Mouse (Mus musculus): ENCODE results near the gene Kremen1.

Gene Kremen1

DNA sequence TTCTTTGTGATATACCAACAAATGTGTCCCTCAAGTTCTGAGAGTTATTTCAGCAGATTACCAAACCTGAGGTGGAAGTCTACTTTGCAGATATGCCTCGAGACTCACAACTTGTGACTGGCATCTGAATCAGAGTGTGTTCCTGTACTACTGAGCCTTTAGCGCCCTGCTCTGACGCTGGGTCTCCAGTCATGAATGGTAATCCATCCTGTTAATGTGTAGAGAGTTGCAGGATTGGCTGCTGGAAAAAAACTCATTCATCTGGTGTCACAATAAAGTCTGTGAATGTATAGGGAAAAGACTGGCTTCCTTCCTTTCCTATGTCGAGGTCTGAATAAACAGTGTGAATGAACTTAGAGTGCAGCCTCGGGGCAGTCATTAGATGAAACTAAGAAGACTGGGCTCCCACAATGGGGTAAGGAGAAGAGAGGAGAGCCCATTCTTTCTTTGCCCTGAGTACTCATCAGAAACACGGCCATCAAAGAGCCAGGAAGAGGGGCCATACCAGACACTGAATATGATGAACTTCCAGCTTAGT is 41.4 kb downstream of the Kremen1 start:
- no peak for DNase-seq (ENCODE audit: extremely low read depth, insufficient read length, low spot score)

DNA sequence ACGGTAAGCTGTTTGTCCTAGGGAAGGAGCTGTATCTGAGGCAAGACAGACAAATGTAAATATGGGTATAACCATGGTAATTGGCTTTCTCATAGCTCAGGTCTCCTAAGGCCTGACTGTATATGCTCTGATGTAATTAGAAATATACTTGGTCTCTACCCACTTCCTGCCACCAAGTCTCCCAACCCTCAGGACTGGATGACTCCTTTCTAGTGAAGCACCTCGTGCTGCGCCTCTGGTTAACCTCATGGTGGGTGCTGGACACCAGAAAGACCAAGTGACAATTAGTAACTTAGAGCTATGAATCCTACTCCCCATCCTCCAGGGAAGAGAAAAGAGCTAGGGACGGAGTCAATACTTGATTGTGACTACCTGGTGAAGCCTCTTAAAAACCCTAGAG is 42.0 kb downstream of the Kremen1 start:
- no peak for DNase-seq (ENCODE audit: extremely low read depth, insufficient read length, low spot score)

DNA sequence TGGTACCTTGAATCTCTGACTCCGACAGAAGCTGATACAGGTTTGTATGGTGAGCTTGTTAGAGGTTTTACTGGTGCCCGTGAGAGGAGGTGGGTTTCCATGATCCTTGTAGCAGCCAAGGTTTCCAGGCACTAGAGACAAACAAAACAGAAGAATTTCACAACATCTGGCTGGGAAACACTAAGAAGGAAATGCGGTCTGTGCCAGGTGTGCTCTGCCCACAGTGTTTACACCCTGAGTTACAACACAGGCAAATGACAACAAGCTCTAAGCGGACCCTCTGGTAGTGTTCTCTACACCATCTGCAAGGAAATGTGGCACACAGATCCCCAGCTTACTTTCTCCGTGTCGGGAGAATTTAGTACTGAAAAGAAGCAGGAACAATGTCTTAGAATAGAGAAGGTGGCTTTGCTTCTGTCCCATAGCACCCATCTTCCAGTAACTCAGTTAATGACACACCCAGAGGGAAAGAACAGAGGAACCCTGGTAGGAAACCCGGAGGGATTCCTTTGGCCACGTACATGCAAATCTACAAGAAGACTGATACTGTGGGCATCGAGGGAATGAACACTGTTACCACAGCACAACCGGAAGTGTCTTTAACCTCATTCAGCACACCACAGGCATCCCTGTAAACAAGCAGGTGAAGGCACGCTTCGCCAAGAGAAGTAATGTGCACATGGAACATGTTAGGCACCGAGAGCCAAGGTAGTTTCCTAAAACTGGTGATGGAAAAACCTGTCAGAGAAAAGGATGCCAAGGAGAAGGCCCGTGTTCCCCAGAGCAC is 45.8 kb downstream of the Kremen1 start:
- no peak for DNase-seq (ENCODE audit: extremely low read depth, insufficient read length, low spot score)

DNA sequence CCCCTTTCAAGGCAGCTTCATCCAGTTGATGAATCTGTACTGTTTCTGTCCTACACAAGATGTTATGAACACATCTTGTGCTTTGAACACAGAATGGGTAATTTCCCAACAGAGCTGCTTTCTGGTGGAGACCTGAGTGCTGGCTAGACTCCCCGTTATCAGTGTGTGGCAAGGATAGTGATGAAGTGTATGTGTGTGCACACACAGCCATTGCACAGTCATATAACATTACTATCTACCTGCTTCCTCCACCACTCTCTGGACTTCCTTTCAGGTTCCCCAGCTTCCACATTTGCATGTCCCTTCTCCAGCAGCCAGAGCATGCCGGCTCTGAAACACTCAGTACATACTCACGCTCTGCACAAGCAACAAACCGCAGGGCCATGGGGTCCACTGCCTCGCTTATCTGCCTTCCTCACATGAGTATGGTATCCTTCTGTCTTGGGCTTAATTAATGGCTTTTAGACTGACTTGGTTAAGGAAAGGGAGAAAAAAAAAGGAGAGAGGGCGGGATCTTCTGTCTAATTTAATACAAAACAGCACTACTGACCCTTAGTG is 46.8 kb downstream of the Kremen1 start:
- DNase-seq (ENCODE audit: extremely low read depth, insufficient read length, low spot score), result no peak

DNA sequence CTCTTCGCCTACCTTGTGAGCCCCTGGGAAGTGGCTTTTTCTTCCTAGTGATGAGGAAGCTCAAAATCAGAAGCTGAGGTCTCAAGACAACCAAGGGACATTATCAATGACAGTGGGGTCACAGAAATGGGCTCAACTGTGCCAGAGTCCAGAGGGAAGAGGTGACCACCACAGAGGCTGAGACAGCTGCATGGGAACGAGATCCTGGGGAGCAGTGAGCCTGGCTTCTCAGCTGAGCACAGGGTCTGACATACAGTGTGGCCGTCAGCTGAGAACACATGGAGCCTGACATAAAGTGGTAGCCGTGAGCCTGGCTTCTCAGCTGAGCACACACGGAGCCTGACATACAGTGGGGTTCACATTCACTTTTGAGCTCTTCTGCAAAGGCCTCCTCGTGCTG is 58.3 kb downstream of the Kremen1 start:
- DNase-seq (ENCODE audit: extremely low read depth, insufficient read length, low spot score), result no peak

DNA sequence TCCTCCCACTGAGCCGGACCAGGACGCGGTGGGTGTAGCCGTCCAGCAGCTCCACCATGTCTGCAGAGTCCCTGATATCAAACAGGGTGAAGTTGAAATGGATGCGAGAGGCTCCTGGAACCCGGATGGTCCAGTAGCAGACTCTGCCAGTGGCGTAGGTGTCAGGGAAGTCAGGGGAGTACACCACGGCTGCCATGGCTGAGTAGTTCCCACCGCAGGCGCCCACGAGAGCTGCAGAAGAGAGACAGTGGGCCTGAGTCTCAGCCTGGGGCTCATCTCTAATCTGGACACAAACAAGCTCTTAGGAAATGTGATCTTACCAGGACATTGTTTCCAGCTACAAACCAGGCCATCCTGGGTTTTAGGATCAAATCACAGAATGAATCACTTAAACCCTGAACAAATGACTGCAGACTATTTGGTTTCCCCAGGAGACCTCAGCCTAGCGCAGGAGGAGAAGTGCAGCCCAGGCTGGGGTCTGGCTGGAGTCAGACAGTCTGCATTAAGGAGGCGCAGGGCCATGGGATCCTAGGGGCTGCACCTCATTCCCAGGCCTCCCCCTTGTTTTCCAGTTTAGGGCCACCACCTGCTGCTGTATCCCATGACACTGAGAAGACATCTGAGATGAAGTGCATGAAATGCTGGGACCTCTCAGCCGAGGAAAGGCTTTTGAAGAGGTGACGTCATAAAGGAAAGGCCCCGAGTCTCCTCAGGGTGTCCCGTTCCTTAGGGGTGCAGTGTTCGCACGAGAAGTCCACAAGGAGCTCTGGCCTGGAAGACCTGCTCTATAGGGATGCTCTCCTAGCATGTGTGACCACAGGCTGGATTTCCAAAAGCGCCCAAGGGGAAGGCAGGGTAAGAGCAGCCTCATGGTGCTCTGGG is 59.3 kb downstream of the Kremen1 start:
- DNase-seq (ENCODE audit: extremely low read depth, insufficient read length, low spot score), result no peak

DNA sequence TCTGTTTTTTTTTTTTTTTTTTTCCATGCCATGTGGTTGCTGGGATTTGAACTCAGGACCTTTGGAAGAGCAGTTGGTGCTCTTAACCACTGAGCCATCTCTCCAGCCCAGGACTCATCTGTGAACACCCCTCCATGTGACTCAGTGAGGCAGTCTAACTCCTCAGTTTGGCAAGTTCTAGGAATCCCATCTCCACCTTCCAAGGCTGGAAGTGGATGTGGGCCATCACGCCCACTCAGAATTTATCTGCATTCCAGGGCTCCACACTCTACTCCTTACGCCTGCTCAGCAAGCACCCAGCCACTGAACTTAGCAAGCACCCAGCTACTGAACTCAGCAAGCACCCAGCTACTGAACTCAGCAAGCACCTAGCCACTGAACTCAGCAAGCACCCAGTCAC is 61.5 kb downstream of the Kremen1 start:
- DNase-seq (ENCODE audit: extremely low read depth, insufficient read length, low spot score), result no peak

DNA sequence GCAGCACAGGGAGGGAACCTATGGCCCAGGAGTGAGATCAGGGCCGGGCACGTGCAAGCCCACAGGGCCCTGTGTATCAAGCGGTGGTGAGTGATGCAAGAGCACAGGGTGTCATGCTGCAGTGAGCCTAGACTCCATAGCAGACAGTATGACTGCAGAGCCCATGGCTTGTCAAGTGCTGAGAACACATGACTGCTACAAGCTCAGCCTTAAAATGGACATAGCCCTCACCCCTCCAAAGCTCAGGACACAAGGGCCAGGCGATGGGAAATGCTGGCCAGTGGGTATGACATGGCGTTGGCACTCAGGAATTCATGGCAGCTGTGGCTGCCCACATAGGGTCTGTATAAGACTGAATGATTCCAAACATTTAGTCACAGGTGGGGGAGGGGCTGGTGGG is 64.3 kb downstream of the Kremen1 start:
- DNase-seq (ENCODE audit: extremely low read depth, insufficient read length, low spot score), result no peak

DNA sequence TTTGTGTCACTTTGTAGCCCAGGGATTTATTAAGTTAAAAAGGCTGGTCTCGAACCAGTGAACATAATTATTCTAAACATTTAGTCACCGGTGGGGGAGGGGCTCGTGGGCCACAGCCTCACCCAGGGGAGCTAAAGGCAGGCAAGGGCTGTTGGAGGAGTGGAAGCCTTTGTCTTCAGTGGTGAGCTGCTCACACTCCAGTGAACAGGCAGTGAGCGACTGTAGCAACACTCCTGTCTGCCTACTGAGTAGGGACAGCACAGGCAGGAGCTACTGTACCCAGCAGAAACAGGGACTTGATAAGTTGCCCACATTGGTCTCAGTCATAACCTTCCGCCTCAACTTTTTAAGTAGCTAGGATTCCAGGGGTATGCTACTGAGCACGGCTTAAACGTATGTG is 64.8 kb downstream of the Kremen1 start:
- DNase-seq (ENCODE audit: extremely low read depth, insufficient read length, low spot score), result no peak

DNA sequence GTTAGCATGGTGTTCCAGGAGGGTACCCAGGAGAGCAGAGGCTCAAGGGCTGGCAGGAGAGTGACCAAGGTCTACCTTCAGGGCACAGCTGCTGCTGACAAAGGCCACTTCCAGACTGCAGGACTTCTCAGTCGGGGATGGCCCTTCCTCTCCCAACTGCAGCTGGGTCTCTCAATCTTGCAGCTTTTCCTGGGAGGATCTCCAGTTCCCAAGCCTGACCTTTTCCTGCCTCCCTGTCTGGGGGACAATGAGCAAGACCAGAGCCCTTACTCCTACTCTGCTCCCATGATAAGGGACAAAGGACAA is 67.8 kb downstream of the Kremen1 start:
- DNase-seq (ENCODE audit: extremely low read depth, insufficient read length, low spot score), result no peak

DNA sequence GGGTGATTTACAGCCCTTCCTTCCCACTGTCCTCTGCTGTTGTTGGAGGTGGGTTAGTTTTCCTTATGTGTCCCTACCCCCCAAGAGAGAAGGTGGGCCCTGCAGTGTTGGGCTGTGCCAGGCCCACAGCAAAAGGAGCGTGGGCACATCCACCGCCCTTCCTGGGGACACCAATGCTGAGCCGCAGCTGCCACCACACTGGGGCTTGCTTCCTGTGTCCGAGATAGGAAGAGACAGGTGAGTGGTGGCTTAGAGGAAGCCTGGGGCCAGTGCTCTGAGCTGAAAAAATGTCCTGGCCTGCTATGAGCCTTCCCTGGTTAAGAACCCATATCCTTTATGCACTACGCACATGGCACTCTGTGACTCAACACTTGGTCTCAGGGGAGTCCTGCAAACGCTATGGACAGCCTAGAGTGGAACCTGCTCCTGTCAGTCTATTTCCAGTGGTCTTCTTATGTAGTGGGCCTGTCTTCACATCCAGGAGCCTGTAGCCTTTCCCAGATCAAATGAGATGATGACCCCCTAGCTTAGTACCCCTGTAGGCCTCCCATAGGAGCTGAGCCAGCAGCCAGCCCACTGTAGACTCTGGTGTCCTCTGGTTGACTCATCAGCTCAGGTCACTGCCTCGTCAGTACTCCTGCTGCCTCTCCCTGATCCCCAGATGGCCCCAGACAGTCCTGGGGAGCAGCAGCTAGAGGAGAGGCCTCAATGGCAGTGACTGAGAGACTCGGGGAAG is 68.3 kb downstream of the Kremen1 start:
- DNase-seq (ENCODE audit: extremely low read depth, insufficient read length, low spot score), result peak; percentile 37

DNA sequence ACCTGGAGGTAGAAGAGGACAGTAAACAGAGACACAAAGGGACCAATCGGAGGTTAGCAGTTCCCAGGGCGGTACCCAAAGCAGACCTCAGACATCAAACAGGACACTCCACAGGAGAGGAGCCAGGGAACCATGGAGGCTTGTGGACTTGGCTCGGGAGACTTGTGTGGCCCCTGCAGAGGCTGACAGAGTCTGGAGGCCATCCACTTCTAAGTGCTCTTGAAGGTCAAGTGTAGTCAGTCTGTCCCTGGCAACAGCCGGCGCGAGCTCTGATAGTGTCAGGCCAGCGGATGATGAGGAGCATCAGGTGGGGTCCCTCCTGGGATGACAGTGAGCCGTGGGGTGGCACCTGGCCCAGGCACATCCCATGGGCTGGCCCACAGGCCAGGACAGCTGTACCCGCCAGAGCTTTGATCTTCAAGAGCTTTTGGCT is 69.3 kb downstream of the Kremen1 start:
- no peak for DNase-seq (ENCODE audit: extremely low read depth, insufficient read length, low spot score)

DNA sequence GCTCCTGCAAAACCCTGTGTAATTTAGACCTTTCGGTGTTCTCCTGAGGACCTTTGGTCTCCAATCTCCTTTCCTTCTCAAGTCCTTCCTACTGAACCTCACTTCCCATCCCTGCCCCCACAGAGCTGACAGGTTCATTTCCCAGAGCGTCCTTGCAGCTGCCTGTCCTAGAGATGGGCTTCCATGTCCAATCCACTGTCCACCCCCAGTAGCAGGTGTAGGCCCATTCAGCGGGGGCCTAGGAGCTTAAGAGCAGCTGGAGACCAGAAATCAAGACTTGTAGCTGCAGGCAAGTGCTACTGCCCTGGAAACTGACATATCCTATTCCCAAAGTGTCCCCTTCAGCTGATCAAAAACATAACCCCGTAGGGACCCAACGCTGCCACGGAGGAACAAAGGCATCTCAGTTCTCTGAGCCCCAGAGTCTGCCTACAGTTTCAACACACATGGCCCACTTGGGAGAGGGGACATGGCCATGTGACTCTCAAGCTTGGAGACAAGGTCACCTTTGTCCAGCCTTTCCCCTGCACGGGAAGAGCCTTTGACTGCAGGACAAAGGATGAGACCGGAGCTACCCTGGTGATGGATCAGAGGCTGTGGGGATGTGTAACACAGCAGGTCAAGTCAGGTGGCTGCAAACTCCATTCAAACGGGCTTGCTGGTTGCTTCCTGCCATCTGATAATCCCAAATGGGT is 72.0 kb downstream of the Kremen1 start:
- no peak for DNase-seq (ENCODE audit: extremely low read depth, insufficient read length, low spot score)

DNA sequence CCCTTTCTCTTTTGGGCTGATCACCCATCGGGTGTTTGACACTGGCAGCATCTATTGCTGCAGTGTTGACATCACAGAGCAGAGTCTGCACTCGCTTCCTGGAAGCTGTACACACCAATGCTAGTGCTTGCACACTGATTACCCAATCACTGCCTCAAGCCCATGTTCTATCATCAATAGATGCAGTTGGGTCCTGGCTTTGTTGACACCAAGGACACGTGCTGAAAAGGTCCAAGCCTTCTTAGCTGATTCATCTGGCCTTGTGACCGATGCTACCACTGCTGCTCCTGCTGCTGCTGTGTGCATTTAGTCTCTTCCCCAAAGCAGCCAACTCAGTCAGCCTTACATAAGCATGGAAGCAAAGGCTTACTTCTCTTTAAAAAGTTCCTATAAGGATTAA is 73.2 kb downstream of the Kremen1 start:
- no peak for DNase-seq (ENCODE audit: extremely low read depth, insufficient read length, low spot score)

DNA sequence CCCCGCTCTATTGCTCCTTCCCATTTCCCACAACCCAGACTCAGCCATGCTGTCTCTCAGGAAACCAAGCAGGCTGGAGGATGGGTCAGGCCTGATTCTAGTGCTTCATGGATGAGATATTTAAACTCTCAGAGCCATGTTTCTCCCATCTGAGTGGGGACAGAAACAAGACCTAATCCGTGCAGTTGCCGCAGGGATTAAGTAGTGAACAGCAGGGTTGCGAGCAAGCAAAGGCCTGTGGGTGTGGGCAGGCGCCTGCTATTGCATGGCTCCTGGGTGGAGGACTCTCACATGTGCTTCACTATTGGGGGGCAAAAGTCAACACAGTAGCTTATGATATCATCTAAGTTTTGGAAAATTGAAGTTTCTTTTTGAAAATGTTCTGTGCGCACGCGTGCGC is 76.5 kb downstream of the Kremen1 start:
- DNase-seq (ENCODE audit: extremely low read depth, insufficient read length, low spot score), result no peak

DNA sequence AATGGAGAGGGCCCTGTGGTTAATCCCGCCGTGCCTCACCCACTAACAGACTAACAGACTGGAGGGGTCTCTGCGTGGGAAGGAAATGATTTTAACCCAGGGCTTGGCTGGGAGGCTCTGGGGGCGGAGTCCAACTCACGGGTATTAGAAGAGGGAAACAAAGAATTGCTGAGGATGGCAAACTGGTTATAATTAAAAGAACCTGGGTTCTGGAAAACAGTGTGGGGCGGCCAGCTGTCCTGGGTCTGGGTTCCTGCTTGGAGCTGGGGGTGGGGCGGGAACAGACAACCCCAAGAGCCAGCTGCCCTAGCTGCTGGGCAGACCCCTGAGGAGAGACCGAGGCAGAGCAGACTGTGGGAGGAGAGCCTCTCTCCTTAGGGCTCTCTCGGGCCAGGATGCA is 77.1 kb downstream of the Kremen1 start:
- no peak for DNase-seq (ENCODE audit: extremely low read depth, insufficient read length, low spot score)

DNA sequence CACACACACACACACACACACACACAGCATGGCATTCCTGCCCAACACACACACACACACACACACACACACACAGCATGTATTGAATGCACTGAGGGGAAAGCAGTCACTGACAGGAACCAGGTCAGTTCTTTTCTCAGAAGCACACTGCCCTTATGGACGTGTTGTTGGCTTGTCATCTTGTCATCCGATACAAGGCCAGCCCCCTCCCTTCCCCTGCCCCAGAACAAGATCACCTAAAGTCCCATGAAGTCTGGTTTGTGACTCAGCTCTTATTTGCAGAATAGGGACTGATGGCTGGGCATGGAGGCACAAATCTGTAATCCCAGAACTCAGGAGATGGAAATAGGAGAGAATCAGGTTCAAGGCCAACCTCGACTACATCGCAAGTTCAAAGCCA is 78.5 kb downstream of the Kremen1 start:
- no peak for DNase-seq (ENCODE audit: extremely low read depth, insufficient read length, low spot score)

DNA sequence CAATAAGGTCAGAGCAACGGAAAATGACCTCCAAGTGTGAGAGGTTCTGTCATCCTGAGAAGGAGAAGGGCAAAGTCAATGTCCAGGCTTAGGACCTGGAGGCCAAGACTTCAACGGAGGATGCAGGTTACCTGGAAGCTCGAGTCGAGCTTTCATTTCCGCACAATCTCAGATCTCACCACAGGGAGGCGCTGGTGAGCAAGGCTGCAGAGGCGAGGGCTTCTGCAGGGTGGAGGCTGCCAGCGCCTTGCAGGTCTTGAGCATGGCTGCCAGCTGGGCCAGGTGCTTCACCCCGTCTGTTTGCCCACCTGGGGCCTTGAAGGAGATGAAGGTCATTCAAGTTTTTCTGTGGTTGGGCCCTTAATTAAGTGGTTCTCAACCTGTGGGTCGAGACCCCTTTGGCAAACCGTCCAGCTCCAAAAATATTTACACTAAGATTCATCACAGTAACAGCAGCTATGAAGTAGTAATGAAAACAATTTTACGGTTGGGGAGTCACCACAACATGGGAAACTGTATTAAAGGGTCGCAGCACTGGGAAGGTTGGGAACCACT is 79.4 kb downstream of the Kremen1 start:
- peak; percentile 56 for DNase-seq (ENCODE audit: extremely low read depth, insufficient read length, low spot score)

DNA sequence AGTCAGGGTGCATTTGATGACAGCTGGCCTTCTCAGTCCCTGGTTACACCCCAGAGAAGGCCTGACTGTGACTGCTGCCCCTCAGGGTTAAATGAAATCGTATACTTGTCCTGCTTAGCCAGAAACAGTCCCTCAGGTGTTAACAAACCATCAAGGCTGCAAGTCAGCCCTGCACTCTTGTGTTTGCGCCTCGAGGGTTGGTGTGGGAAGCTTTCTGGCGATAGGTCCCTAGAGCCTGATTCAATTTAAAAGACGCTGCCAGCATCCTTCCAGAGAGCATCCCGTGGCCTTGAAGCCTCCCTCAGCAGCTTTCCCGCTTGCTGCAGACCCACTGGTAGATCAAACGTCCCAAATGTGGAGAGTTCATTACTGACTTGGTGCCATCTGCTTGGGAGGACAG is 82.0 kb downstream of the Kremen1 start:
- DNase-seq (ENCODE audit: extremely low read depth, insufficient read length, low spot score), result no peak

DNA sequence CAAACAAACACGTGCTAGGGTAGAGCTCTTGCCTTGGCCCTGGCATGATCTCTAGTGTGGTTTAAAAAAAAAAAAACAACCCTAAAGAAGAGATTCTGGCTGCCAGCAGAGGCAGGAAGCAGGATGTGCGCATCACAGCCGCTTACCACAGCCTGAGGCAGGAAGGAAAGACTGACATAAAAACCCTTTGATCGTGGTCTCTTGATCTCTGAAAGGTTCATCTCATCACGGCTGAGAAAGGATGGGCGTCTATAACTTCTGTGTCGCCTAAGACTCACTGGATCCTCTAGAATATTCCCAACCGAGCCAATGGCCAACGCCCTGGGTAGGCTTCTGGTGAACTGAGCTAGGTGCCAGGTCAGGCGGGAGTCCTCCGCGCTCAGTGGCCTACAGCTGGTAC is 84.2 kb downstream of the Kremen1 start:
- DNase-seq (ENCODE audit: extremely low read depth, insufficient read length, low spot score), result no peak
